Mouse (Mus musculus): Measurements from ENCODE around the gene Esrrg. TPM values are rescaled to one million over a fixed set of nuclear protein-coding genes. Genes with fewer than 3 reads are reported as not detected.

Gene Esrrg
- total and polyA plus RNA-seq, 3 experiments: not detected

DNA sequence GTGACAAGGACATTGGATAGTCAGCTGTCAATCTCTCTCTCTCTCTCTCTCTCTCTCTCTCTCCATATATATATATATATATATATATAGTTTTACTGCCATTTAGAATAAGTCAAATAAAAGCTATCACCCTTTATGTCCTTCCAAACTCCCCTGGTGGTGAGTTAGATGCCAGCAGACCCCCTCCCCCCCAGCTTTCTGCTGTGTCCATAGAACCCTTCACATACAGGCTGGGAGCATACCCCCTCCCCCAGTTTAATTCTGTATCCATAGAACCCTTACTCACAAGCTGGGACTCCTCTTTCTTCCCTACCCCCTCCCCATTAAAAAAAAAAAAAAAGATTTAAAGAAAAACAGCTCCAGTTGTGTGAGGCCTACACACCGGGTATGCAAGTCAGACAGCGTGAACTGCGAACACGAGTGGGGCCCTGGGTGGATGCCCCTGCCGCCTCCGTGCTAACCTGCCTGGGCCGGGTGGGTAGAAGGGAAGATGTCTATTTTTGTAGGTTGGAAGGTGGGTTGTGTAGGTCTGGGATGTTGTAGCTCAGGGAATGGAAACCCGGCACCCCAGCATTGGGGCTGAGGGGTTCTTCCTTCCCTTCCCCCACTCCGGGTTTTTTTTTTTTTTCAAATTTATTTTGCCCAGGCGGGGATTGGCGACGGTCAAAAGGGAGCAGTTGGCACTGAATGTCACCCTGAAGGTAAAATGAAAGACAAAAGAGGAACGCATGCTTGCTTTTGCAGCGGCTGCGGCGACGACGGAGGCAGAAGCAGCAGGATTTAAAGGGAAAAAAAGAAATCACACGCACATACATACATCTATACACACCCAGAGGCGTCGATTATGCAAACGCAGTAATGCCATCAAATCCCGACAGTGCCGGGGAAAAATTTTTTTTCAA is 42.4 kb downstream of the Esrrg start:
- Histone ChIP-seq H3K4me3 (replicated peaks in 1 of 3; ENCODE audit: low read depth in 2 of 3, low read length in 2 of 3, poor library complexity in 1 of 3) (no peak overlapping the region), H3K79me2 (replicated peaks; ENCODE audit: control insufficient read depth, extremely low read depth, insufficient read depth, poor library complexity, severe bottlenecking) (no peaks in the 10 kb centered on the region), H3K4me1 (ENCODE audit: control insufficient read depth in 1 of 2, insufficient read depth in 2 of 2) (no peaks in the 10 kb centered on the region), H3K9ac (ENCODE audit: insufficient read depth, low read depth) (no peak overlapping the region), H3K9me3 (replicated peaks; ENCODE audit: low read length) (peaks cover 59% of the 10 kb centered on the region), H3K4me2 (ENCODE audit: insufficient read depth, low read depth, poor library complexity, severe bottlenecking) (no peak overlapping the region), H3K27me3 (replicated peaks) (no peaks in the 10 kb centered on the region), H3K27ac (ENCODE audit: insufficient read depth, low read depth) (no peak overlapping the region), H3K36me3 (replicated peaks in 1 of 2; ENCODE audit: control insufficient read depth in 1 of 2, insufficient read depth in 1 of 2, low read length in 1 of 2) (no peaks in the 10 kb centered on the region)
- dilution Hi-C loops (cut with MboI; ENCODE audit: extremely low pct_ligation_motif_present, extremely low pct_unique_long_range_greater_than_20kb, low sequenced_read_pairs) (no loop called here), in situ Hi-C loops (cut with MboI; ENCODE audit: low pct_ligation_motif_present, low pct_unique_long_range_greater_than_20kb, low sequenced_read_pairs) (no loop called here)
- no peak for DNase-seq (ENCODE audit: extremely low read depth)
- no peak for TF ChIP-seq HCFC1 (IDR thresholded peaks at IDR 0.05; ENCODE audit: low read depth, low read length)
- TF ChIP-seq SIN3A (IDR thresholded peaks at IDR 0.05; ENCODE audit: low read length): no peak
- no peak for TF ChIP-seq GABPA (IDR thresholded peaks at IDR 0.05; ENCODE audit: insufficient replicate concordance, low read depth, low read length)
- no peak for TF ChIP-seq USF2 (conservative IDR thresholded peaks at IDR 0.05; ENCODE audit: low read depth, low read length)
- no peak for TF ChIP-seq KAT2A (IDR thresholded peaks at IDR 0.05; ENCODE audit: insufficient replicate concordance, low read length)
- no peak for TF ChIP-seq JUN (IDR thresholded peaks at IDR 0.05; ENCODE audit: insufficient read depth, low read depth, low read length)
- TF ChIP-seq CTCF (conservative IDR thresholded peaks at IDR 0.05 in 1 of 2, IDR thresholded peaks at IDR 0.05 in 1 of 2; ENCODE audit: low read depth in 2 of 2, low read length in 2 of 2): no peak
- no peak for TF ChIP-seq NRF1 (IDR thresholded peaks at IDR 0.05; ENCODE audit: low read depth, low read length)
- TF ChIP-seq MEF2A (IDR thresholded peaks at IDR 0.05; ENCODE audit: borderline replicate concordance, low read depth, low read length): no peak
- TF ChIP-seq TCF12 (IDR thresholded peaks at IDR 0.05; ENCODE audit: low read depth, low read length): no peak
- no peak for TF ChIP-seq ZKSCAN1 (IDR thresholded peaks at IDR 0.05; ENCODE audit: borderline replicate concordance, low read depth, low read length)
- TF ChIP-seq ZNF384 (IDR thresholded peaks at IDR 0.05; ENCODE audit: low read depth, low read length): no peak
- TF ChIP-seq ETS1 (conservative IDR thresholded peaks at IDR 0.05; ENCODE audit: low read depth, low read length): no peak

DNA sequence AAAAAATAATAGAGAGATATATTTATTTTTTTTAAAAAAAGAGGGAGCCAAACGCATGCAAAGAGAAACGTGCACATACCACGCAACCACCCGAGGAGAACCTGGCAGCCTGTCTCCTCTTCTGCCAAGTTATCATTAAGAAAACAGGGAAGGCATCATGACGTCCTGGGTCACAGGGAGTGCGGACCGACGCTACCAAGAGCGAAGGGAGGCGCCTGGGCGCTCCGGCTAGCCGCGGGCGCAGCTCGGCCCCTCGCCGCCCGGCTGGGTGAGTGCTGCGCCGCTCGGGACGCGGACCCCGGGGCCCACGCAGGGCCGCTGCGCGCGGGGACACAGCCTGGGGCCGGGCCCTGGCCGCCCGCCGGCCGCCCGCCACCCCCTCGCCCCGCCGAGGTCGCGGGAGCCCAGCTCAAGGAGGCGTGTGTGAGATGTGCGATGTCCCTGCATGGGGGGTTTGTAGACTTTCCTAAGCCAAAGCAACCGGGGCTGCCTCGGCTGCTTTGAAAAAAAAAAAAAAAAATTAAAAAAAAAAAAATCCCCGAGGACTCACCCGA is 43.2 kb downstream of the Esrrg start:
- no peak for DNase-seq (ENCODE audit: extremely low read depth)
- no peak overlapping the region for H3K4me2 ChIP-seq (ENCODE audit: insufficient read depth, low read depth, poor library complexity, severe bottlenecking)
- no peak overlapping the region for H3K27ac ChIP-seq (ENCODE audit: insufficient read depth, low read depth)
- in situ Hi-C loops (cut with MboI; ENCODE audit: low pct_ligation_motif_present, low pct_unique_long_range_greater_than_20kb, low sequenced_read_pairs) (no loop called here), dilution Hi-C loops (cut with MboI; ENCODE audit: extremely low pct_ligation_motif_present, extremely low pct_unique_long_range_greater_than_20kb, low sequenced_read_pairs) (no loop called here)
- H3K9me3 ChIP-seq (replicated peaks; ENCODE audit: low read length): peaks cover 61% of the 10 kb centered on the region
- H3K79me2 ChIP-seq (replicated peaks; ENCODE audit: control insufficient read depth, extremely low read depth, insufficient read depth, poor library complexity, severe bottlenecking): no peaks in the 10 kb centered on the region
- no peak overlapping the region for H3K9ac ChIP-seq (ENCODE audit: insufficient read depth, low read depth)
- H3K4me1 ChIP-seq (ENCODE audit: control insufficient read depth in 1 of 2, insufficient read depth in 2 of 2): no peaks in the 10 kb centered on the region
- H3K27me3 ChIP-seq (replicated peaks): no peaks in the 10 kb centered on the region
- no peak overlapping the region for H3K4me3 ChIP-seq (replicated peaks in 1 of 3; ENCODE audit: low read depth in 2 of 3, low read length in 2 of 3, poor library complexity in 1 of 3)
- TF ChIP-seq USF1 (IDR thresholded peaks at IDR 0.05; ENCODE audit: low read depth, low read length) (no peak), POLR2AphosphoS2 (IDR thresholded peaks at IDR 0.05; ENCODE audit: low read depth, low read length) (no peak), RCOR1 (conservative IDR thresholded peaks at IDR 0.05; ENCODE audit: low read depth, low read length) (no peak), CTCF (conservative IDR thresholded peaks at IDR 0.05 in 1 of 2, IDR thresholded peaks at IDR 0.05 in 1 of 2; ENCODE audit: low read depth in 2 of 2, low read length in 2 of 2) (no peak), MAFK (IDR thresholded peaks at IDR 0.05; ENCODE audit: insufficient replicate concordance, low read length) (no peak), ZKSCAN1 (IDR thresholded peaks at IDR 0.05; ENCODE audit: borderline replicate concordance, low read depth, low read length) (no peak), POLR2A (IDR thresholded peaks at IDR 0.05; ENCODE audit: low read depth, low read length) (no peak), SMC3 (IDR thresholded peaks at IDR 0.05; ENCODE audit: low read depth, low read length) (no peak), KAT2A (IDR thresholded peaks at IDR 0.05; ENCODE audit: insufficient replicate concordance, low read length) (no peak), ELF1 (IDR thresholded peaks at IDR 0.05; ENCODE audit: low read depth, low read length) (no peak), MAZ (IDR thresholded peaks at IDR 0.05; ENCODE audit: low read depth, low read length) (no peak), JUND (conservative IDR thresholded peaks at IDR 0.05; ENCODE audit: low read depth, low read length) (no peak), RAD21 (IDR thresholded peaks at IDR 0.05; ENCODE audit: low read depth, low read length) (no peak), BHLHE40 (IDR thresholded peaks at IDR 0.05; ENCODE audit: low read depth, low read length) (no peak), PAX5 (IDR thresholded peaks at IDR 0.05; ENCODE audit: low read length) (no peak), USF2 (conservative IDR thresholded peaks at IDR 0.05; ENCODE audit: low read depth, low read length) (no peak), NRF1 (IDR thresholded peaks at IDR 0.05; ENCODE audit: low read depth, low read length) (no peak), E2F4 (IDR thresholded peaks at IDR 0.05; ENCODE audit: insufficient replicate concordance, low read depth, low read length) (no peak)
- no peaks in the 10 kb centered on the region for H3K36me3 ChIP-seq (replicated peaks in 1 of 2; ENCODE audit: control insufficient read depth in 1 of 2, insufficient read depth in 1 of 2, low read length in 1 of 2)
